Mouse (Mus musculus) WW6 (cell line): Measurements from ENCODE around the gene Rpl9-ps6.
"Not testable (repeated sequence)": the region's sequence is repeated elsewhere in the genome, so short reads cannot be mapped to it uniquely, and the experiment has no call there.

Source experiments
- DNase-seq: peaks from one replicate; pipeline ENCODE4 v3.0.0-alpha.2; 2013; ENCODE audit warnings: low read depth, low spot score

The Rpl9-ps6 gene

DNA sequence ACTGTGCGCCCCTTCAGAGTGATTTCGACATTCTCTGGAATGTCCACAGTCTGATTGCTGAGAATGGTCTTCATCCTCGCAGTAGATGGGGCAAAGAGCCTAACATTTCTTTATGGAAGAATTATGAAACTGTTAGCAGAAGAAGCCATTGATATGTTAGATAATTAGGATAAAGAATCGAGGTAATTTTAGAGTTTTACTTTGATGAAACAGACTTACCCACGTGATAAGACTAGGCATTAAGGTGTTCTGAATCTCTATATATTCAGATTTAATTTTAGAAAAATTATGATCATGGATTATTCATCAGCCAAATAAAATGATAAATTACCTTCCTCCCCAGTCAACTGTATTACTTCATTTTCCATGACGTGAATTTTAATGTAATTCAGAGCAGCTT, at the start of gene Rpl9-ps6:
Gene Rpl9-ps6, minus strand, starts transcription at position 101 of the 400 bp plus-strand sequence.
- DNase-seq: no peak

DNA sequence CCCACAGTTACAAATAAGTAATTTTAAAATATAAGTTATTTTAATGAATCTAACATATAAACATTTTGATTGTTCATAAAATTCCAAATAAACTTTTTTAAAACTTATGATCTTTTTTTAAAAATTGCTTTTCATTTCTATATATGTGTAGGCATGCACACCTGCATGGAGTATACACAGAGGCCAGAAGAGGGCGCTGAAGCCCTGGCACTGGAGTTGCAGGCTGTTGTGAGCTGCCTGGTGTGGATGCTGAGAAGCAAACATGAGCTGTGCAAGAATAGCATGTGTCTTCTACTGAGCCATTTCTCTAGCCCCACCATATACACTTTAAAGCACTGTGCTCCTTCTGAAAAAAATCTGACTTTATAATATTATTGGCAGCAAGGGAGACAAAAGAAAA, 46.1 kb upstream of the Rpl9-ps6 start:
- DNase-seq: no peak

- no peak for DNase-seq
Observed at GRCm38 (mm10) chr19:32510962-32511361, 44.6 kb upstream of the Rpl9-ps6 start.

DNA sequence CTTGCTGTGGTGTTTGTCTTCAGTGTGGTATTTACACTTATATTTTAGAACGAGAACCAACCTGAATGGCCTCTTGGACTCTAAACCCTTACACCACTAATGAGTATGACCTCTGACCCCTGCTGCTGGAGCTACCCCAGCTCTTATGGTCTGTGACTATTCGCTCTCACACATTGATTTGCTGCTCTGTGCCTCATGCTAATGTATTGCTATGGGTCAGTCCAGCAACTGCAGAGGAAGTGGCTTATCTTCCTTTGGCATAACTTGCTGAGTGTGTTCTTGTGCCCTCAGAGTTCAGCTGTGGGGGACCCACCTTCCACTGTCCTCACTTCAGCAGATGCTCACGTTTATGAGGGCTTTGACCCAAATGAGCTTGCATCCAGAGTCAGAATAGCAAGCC, 43.9 kb upstream of the Rpl9-ps6 start:
- DNase-seq: no peak

DNA sequence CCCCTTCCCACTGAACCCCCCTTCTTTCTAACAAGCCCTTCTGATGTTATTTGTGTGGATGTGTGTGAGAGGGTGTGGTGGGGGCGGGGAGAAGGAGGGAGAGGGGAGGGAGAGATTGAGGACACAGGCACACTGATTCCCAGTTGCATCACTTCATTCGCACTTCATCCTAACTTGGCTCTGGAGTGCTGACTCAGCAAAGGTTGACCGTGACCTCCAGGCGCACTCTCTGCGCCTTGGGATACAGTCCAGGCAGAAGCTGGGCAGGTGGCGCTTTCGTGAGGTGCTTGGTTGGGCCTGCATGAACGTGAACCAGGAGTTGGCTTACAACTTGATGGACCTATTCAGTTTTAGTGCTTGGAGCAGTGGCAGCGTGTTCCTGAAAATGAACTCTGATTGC, 41.1 kb upstream of the Rpl9-ps6 start:
- no peak for DNase-seq

- no peak for DNase-seq
Observed at GRCm38 (mm10) chr19:32507100-32507499, 40.7 kb upstream of the Rpl9-ps6 start.

DNA sequence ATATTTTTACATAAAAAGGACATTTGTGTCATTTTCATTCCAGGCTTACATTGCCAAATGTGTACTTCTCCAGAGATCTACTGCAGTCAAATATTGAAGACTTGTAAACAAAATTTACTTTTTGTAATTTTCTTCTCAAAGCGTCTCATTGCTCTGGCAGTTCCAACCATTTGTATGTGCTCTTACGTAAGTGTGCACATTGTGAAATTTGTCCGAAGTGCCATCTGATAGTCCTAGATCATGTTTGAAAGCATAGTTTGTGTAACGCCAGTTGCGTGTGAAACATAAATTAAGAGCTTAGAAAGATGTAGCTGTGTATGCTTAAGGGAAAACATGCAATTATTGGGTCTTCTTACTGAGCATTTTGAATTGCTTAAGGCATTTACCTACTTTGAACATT, 40.1 kb upstream of the Rpl9-ps6 start:
- DNase-seq: no peak

DNA sequence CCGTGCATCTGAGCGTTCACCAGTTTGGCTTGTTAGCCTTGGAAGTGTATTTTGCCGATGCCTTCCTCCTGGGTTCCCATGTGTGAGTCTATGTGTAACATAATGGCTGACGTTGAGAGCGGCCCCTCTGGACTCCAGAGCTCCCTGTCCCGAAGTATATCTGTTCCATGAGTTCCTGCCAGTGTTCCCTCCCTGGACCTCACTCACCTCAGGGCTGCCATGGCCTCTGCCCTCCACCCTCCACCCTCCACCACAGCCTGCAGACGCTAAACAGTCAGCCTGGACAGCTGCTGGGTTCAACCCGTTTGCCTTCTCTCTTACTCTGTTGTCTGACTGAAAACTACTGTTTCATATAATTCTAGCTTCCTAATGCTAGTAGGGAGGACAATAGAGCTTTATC, 39.7 kb upstream of the Rpl9-ps6 start:
- DNase-seq: no peak

DNA sequence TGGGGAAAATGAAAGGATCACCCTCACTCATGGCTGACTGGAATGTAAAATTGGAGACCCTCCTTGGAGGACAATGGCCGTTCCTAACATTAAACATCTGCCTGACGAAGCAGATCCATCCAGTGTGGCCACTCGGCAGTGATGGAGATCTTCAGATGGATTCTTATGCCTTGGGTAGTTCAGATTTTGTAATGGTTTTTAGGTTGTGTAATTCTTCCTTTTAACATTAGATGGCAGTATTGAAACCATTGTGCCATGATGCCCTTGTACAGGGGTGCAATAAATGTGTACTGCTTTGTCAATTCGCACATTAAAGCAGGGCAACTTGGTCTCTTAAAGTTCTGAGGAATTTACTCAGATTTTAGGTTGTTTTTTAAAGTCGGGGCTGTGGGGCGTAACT, 35.0 kb upstream of the Rpl9-ps6 start:
- DNase-seq: no peak

DNA sequence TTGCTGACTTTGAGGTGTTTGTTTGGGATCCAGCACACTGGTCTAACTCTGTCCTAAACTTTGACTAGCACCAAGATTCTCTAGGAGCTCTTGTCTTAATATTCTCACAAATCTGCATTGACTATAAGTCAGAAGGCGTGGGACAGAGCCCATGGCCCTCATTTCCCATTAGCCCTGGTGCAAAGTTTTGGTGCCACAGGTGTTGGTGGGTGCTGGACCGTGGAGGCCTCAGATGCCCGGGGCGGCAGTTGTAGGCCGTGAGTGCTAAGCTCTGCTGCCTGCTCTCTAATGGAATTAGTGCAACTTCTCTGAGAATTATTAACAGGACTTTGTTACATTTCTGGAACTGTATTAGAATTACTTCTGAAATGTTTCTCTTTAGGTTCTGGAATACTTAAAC, 31.6 kb upstream of the Rpl9-ps6 start:
- no peak for DNase-seq

- no peak for DNase-seq
Observed at GRCm38 (mm10) chr19:32497411-32497810, 31.0 kb upstream of the Rpl9-ps6 start.

- no peak for DNase-seq
Observed at GRCm38 (mm10) chr19:32495034-32495433, 28.7 kb upstream of the Rpl9-ps6 start.

- DNase-seq: no peak
Observed at GRCm38 (mm10) chr19:32494611-32495010, 28.2 kb upstream of the Rpl9-ps6 start.

- DNase-seq: no peak
Observed at GRCm38 (mm10) chr19:32493471-32493870, 27.1 kb upstream of the Rpl9-ps6 start.

GRCm38 (mm10) chr19:32492981-32493380, 26.6 kb upstream of the Rpl9-ps6 start:
- no peak for DNase-seq

- no peak for DNase-seq
Observed at GRCm38 (mm10) chr19:32492339-32492738, 26.0 kb upstream of the Rpl9-ps6 start.

GRCm38 (mm10) chr19:32490976-32491375, 24.6 kb upstream of the Rpl9-ps6 start:
- DNase-seq: no peak

DNA sequence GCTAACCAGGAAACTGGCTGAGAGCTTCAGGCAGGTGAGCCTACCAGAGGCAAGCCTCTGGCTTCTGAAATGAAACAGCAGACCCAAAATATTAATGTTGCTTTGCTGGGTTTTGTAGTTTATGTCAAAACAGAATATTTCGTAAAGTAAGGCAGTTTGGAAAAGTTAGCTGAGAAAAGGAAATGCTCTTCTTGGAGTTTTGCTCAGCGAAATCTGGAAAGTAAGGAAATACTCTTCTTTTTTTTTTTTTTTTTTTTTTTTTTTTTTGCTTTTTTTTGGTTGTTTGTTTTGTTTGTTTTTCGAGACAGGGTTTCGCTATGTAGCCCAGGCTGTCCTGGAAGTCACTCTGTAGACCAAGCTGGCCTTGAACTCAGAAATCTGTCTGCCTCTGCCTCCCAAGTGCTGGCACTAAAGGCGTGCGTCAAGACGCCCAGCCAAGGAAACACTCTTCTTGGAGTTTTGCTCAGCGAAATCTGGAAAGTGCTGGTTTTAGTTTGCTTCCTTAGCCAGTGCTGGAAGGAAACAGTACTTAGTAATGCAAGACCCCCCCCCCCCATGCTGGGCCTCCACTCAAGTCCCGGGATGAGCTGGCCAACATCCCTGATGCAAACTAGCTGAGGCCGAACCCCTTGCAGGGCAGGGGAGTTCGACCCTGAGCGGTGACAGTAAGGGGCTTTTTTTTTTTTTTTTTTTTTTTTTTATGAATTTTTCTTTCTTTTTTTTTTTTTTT, 23.0 kb upstream of the Rpl9-ps6 start:
- DNase-seq: no peak

GRCm38 (mm10) chr19:32487595-32488255, 21.3 kb upstream of the Rpl9-ps6 start:
- no peak for DNase-seq

DNA sequence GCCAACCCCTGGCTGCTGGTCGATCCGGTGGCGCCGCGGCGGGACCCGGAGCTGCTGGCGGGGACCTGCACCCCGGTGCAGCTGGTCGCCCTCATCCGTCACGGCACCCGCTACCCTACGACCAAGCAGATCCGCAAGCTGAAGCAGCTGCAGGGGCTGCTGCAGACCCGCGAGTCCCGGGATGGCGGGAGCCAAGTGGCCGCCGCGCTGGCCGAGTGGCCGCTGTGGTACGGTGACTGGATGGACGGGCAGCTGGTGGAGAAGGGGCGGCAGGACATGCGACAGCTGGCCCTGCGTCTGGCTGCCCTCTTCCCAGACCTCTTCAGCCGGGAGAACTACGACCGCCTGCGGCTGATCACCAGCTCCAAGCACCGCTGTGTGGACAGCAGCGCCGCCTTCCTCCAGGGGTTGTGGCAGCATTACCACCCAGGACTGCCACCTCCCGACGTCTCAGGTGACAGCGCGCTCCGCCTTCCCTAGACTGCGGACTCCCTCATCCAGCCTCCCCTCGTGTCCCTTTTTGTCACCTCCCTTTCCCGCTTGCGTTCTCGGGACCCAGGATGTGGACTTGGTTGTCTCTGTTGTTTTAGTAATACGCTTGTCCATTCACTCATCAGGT, 19.8 kb upstream of the Rpl9-ps6 start:
- not testable (repeated sequence) for DNase-seq

GRCm38 (mm10) chr19:32485681-32486105, 19.3 kb upstream of the Rpl9-ps6 start, which contains the start of gene Minpp1:
Minpp1 (plus strand) TSS chr19:32485769.
- no peak for DNase-seq

GRCm38 (mm10) chr19:32484941-32485660, 18.7 kb upstream of the Rpl9-ps6 start:
- no peak for DNase-seq
